Mouse (Mus musculus) spleen, adult 18-20 months (tissue): ENCODE data around the gene Acp2.

Experiments
- DNase-seq, 2 experiments: peaks; one replicate each; pipeline ENCODE4 v3.0.0; 2022; ENCODE audit warnings: mixed read lengths in 2 of 2

Gene Acp2

DNA sequence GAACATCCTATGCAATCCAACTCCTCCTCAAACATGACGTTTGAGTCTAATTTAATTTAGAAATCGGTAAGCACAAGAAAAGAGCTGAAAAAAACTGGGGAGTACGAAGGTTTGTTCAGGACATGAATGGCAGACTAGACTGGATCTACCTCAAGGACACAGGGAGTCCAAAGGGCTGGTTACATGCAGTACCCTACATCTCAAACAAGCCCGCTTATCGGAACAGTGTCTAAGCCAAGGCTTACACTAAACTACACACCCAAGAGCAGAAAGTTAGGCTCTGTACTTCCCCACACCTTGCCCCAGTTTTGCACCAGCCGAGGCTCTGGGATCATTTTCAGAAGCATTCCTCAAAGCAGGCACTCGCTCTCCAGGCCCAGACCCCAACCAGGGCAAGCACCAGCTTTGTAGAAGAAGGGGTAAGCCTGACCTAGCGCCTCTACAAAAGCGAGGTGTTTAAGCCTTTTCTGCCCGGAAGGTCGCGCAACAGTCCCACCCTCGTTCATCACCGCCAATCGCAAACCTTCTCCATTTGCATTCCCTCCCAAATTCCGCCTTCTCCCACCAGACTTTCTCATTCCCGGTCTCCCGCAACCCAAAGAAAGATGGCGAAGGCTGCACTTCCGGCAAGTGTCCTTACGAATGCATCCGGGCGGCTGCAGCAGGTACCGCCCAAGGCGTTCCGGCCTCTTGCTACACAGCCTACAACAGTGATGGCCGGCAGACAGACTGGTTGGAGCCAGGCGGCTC, at the start of gene Acp2, which contains the start of gene Nr1h3:
Acp2 (plus strand) TSS at position 664 of the 750 bp plus-strand sequence.
Nr1h3 (minus strand) TSS at position 613 of the 750 bp plus-strand sequence.
- peak; percentile 78 to 90 for DNase-seq

DNA sequence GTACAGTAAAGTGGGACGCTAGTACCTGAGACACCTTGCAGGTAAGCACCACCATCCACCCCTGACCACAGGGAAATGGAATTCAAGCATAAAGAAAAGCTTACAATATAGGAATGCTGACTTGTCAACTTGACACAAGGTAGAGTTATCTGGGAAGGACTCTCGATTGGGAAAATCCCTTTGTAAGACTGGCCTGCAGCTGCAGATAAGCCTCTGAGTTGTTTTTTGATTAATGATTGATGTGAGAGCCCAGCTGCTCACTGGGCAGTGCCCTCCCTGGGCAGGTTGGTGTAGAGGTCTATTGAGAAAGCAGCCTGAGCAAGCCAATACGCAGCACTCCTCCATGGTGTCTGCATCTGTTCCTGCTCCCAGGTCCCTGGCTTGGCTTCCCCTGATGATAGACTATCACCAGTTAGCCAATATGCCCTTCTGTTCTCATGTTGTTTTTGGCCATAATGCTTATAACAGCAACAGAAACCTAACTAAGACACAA, 49.8 kb upstream of the Acp2 start:
- no peak for DNase-seq

DNA sequence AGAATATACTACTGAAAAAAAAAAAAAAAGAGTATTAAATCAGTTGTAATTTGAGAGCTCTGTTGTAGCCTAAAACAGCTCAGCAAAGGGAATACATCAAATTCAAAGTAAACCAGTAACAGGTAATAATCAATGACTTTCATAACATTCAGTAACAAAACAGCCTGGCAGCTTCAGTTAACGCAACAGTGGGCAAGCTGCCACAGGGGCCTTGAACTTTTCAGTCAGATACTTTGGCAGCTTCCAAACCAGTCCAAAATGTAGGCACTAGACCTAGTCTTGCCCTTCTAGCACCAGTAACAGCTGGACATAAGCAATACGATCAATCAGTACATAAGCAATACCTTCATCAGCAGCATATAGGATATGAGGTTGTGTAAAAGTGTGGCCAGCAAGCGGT, 48.6 kb upstream of the Acp2 start:
- DNase-seq: no peak

DNA sequence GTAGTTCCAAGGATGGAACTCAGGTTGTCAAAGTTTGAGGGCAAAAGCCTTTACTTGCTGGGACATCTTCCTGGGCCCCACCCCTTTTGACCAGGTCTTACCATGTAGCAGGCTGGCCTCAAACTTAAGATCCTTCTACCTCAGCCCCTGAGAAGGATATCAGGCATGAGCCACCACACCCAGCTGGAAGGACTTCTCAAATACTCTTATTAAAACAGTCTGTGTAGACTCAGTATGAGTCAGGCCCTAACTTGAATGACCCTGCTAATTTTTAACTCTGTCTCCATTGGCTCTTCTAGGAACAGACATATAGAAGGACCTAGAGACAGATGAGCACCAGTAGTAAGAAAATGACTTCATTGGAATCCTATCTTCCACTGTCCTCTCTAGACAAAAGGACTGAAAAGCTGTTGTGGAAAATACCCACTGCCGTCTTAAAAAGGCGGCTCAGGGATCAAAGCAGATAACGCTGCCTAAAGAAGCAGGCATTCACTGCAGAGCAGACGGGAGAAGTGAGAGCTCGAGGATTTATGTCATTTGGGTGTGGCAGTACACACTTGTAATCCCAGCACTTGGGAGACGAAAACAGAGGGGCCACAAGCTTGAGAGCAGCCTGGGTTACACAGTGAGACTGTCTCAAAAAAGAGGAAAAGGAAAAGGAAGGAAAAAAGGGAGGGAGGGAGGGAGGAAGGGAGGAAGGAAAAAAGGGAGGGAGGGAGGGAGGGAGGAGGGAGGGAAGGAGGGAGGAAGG, 45.5 kb upstream of the Acp2 start:
- no peak for DNase-seq

DNA sequence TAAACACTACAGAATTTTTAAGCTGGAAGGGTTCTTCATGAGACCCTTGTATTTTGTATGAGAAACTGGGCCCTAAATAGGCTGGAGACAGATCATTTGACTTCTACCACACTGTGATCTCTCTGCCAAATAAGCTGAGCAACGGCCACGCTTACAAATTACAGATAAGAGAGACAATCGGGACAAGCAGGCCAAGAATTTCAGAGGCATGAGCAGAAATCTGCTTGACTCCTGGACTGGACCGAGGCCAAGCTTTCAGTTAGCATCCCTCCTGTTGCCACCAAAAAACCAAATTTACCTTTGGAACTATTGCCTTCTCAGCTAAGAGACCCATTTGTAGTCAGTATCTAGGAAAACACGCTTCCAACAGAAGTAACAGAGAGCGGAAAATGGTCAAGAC, 42.1 kb upstream of the Acp2 start:
- DNase-seq: no peak

DNA sequence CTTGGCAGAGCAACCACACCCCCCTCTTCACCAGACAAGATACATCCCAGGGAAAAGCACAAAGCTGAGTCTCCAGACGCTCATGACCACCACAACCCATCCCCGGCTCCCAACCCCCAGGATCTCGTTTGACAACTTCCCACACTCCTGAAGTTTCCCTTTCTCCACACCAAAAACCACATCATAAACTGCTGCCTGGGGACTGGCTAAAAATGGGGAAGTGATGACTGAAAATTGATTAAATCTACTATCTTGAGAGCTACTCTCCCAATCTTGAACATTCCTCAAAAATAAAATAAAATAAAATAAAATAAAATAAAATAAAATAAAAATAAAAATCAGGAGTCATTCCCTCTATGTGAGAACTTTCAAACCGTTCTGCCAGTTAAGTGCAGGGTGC, 39.7 kb upstream of the Acp2 start:
- DNase-seq: no peak

DNA sequence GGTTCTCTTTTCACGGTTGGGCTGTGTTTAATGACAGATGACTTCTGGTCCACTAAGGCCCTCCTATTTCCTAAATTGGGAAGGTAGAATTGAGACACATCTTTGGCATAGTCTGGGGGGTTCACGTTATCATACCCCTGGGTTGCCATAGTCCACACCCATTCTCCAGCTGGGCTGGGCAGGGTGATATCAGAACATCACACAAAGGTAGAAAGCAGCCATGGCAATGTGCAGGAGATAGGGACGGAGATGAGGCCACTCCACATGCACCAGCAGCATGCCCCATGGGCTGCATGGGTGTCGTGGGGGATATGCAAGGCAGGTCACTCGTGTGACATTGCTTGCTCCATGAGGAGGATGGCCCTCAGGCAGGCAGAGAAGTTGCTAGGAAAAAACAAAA, 39.2 kb upstream of the Acp2 start:
- DNase-seq: no peak

DNA sequence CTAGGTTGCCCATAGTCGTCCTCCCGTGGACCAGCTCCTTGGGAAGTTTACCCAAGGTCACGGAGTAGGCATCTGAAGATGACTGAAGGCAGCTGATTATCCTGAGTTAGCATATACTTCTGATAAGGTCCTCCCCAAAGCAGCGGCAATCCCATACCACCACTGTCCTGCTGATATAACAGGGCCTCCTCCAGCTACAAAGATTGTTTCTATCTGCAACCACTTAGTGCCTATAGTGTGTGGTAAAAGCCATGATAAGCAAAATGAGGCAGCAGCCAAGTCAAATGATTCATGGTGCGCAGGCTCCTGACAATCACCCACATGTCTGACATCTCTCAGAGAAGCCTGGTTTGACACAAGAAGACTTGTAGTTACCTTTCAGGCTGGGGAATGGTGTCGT, 37.7 kb upstream of the Acp2 start:
- no peak for DNase-seq

DNA sequence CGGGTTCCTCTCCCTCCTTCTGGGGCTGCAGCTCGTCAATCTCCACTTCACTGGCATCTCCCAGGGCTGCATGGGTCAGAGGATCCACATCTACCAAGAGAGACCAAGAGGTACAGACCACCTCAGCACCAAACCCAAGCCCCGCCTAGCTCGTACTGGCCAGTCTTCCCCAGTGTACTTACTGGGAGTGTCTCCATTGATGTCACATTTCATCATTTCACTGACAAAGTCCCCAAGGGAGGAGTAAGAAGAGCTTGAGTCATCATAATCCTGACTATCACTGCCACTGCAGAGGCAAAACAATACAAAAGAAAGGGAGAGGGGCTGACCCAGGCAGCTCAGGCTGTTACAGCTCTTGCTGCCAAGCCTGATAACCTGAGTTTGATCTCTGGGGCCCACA, 35.1 kb upstream of the Acp2 start:
- DNase-seq: no peak

DNA sequence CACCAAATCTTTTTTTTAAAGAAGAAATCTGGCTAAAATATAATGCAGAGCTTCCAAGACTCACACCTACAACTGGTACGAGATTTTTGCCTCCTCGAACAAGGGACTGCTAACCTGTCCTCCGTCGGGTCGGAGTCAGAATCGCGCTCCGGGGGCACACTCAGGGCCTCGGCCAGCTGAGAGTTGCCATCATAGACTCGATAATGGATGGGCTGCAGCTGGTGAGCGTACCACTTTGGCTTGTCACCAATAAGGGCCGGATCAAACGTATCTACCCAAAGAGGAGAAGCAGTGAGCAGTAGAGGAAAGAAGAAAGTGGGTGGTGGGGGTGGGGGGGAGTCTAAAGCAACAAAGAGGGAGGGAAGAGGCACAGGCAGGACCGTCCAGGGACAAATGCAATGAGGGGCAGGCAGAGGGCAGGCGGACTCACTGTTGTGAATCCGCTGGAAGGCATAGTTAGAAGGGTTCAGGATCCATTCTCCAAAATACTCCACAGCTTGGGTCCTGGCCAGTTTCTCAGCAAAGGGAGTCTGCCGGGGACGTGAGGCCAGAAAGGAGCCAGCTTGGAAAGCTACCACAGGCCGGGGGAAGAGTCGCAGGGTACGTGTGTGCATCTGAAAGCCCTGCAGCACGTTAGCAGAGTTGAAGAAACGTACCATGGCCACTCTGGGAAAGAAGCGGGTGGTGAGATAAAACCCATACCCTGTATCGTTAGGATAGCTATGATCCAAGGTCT, 32.9 kb upstream of the Acp2 start:
- DNase-seq: no peak

DNA sequence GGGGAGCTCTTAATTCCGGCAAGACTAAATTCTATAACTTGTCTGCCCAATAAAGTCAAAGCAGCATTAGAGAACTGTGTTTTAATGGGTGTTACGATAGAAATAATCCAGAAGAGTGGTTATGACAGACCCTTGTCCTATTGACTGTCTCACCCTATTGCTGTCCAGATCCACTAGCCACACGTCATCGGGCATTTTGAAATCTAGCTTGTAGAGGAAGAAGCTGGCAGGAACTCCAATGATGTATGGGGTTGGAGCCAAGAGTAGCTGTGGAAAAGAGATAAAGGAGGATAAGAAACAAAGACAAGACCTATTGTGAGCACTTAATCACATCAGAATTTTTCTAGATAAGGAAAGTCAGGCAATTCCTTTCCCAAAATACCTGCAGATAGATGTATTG, 27.2 kb upstream of the Acp2 start:
- no peak for DNase-seq

DNA sequence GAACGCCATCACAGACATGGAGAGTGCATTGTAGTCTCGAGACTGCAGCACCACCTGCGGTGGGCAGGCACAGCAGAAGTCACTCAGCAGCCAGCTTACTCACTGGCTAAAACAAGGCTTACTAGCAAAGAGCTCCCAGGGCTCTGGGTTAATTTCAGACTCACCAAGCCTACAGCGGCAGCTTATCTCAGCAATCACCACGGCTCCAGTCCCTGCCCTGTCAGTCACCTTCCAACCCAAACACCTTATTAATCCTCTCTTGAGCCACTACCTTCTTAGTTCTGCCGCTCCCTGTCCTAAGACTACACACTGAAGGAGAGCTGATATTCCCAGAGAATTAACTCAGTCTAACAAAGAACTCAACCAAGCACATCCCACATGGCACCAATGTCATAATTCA, 26.5 kb upstream of the Acp2 start:
- DNase-seq: no peak

DNA sequence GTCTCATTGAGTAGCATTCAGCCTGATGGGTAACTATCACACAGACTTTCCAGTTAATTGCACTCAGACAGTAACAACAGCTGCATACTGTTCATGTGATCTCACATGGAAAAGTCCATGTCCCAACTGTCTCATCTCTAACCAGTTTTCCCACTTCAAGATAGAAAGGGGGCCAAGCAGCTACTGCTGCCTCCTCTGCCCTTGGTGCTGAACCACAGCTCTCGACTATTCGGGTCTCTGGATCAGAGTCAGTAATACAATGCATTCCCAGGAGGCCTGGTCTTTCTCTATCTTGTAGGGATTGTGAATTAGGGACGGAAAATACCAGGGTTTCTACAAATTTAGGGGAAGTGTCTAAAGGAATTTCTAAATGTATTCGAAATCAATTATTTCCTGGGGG, 22.9 kb upstream of the Acp2 start:
- DNase-seq: no peak

DNA sequence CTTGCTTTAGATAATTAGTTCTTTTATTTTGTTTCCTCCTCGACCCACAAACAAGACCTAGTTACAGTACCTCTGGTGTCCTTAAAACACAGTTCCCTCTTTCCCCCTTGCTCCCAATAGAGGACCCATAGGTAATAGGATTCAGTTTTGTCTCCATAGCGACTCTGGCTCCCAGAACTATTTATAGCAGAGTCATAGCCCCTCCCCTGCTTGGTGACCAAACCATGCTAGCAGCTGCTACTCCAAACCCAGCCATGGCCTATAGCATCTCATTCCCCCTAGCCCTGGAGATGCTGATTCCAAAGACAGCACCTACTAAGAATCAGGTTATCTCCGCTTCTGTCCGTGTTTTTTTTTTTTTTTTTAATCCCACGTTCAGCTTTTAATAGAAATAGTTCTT, 22.0 kb upstream of the Acp2 start:
- DNase-seq: no peak

DNA sequence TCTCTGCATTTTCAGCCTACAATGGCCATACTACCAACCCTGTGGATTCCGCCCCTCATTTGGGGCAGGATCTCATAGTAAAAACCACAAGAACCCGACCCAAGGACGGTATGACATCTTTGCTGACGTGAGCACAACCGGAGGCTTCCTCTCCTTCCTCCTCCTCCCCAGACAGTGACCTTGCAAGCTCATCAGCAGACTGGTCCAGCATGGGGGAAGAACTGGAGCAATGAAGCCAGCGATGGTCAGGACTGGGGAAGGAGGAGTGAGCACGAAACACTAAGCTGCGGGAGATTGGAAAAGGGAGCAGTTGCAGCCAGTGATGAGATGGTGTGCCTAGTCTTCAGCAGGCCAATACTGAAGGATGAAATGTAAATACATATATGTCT, 20.7 kb upstream of the Acp2 start:
- no peak for DNase-seq

DNA sequence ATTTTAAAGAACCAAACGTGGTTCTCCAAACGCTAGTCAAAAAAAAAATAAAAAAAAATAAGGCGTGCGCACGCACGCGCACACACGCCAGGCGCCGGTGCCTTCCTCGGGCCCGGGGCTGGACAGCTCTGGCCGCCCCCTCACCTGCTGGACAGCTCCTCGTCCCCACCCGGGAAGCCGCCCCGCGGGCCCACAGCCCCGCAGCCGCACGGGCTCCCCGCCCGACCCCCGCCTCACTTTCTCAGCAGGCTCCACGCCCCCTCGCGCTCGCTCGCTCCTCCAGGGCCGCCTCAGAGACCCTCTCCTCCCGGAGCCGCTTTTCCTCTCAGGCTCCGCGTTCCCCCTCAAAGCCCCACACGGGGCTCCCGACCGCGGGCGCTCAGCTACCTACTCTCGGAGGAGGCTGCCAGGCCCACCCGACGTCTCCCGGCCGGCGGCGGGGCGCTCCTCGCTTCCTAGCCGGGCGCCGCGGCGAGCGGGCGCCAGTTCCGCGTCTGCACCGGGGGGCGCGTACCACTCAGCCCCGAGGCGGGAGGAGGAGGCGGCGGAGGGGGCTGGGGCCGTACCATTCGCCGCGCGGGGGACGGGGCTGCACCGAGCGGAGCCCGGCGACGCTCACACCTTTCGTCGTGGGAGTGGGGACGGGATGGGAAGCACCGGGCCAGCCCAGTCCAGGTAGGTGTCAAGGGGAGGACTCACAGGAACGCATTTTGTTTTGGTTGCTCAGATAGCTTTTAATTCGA, 20.1 kb upstream of the Acp2 start:
- peak; percentile 78 to 79 for DNase-seq

DNA sequence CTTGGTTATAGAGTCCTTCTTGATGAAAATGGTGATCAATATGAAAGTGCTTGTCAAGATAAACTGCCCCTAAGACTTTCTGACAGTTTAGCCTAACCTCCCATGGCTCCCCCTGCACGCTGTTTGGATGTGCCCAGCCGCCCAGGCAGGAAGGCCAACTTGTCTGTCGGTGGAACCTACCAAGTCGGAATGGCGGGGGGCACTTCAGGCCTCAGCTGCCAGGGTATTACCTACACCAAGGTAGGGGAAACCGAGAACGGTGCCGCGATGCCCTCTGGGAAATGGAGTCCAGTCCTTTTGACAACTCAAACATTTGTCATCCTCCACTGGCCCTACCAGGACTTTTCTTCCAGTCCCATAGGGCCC, 19.6 kb upstream of the Acp2 start:
- peak; percentile 95 to 96 for DNase-seq

DNA sequence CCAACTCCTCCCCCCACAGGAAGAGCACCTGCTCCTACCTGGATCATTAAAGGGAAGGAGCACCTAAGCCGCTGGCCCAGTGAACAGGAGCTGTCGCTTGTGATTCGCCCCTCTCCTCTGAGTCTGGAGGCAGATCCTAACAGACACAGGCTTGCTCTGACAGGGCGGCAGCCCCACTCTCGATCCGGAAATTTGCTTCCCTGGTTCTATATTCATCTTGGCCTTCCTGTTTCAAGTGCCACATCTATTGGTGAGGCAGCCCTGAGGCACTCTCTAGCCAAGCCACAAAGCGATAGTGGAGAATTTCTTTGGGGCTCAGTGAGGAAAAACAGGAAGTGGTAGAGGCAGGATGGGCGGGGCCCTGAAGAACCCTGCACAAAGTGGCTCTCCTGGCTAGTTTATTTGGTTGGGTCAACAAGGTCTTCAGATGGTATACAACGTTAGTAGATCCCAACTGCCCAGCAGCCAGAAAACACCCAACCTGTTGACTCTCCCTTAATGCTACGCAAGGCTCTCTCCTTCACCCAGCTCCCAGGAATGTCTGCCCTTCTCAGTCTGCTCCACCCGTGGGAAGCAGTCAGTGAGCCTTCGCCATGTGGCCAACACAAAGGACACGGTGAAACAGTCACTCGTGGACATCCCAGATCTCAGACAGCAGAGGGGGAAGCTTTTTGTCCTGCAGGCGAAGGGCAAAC, 18.8 kb upstream of the Acp2 start, which contains the start of gene Madd:
Madd (minus strand) TSS at position 127 of the 695 bp plus-strand sequence.
- DNase-seq: peak; percentile 67 to 68

DNA sequence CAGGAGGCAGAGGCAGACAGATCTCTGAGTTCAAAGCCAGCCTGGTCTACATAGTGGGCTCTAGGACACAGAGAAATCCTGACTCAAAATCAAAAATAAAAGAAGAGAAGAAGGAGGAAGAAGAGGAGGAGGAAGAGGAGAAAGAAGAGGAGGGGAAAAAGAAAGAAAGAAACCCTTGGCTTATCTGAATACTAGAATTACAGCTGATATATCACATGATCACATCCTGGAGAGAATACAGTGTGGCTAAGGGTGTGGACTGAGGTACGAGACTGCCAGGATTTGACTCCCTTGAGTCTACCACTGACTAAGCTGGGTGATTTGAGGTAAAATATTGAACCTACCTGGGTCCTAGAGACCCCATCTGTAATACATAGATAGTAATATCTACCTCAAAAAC, 16.5 kb upstream of the Acp2 start:
- no peak for DNase-seq

DNA sequence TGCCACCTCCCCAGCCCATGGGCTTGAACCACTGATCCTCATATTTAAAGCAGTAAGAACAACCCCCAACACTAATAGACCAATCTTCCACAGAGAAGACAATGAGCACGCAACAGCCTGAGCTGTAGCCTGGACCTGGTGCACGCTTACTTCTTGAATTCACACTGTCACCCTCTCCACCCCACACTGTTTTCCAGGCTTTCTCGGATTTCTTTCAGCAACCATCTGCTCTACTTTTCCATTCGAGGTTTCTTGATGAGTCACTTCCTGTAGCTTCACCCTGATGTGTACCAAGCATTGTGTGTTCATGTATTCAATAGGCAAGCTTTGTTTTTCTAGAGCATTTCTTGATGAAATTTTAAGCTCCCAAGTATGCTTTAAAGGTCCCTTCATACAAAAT, 15.3 kb upstream of the Acp2 start:
- no peak for DNase-seq

DNA sequence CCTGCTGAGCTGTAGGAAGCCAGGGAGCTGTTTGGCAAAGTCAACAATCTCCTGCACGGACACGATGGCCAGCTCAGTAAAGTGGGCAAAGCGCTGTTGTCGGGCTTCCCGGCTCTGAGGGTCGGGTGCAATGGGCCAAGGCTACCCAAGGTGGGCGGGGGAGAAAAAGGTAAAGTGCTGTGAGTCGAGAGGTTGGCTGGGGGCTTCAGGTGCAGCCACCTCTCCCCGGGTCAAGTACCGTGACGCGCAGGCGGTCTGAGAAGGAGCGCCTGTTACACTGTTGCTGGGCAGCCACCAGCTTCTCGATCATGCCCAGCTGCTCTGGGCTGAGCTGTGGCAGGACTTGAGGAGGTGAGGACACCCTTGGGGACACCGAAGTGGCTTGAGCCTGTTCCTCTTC, 12.2 kb upstream of the Acp2 start:
- no peak for DNase-seq
